Mouse (Mus musculus) kidney, embryonic 14.5 days (tissue): ENCODE results near the gene Cgnl1. TPM values are rescaled to one million over a fixed set of nuclear protein-coding genes. Genes with fewer than 3 reads are reported as not detected.

Experiments
- ATAC-seq: fragments of 200-750 bp; cut with Nextera tagmentation; 2 replicates; pipeline ENCODE4 v1.8.0; 2017; ENCODE audit warnings: moderate number of reproducible peaks, mild to moderate bottlenecking, moderate TSS enrichment, moderate library complexity; ENCODE audit not compliant: low FRiP score, low TSS enrichment
- H3K27ac ChIP-seq: fragments of 300-500 bp; sonication (generic); 2 replicates; pipeline ENCODE4 v1.5.1; 2014; ENCODE audit warnings: low read depth, mild to moderate bottlenecking, low read length, moderate library complexity, mixed read lengths
- H3K27me3 ChIP-seq: fragments of 300-500 bp; sonication (generic); 2 replicates; pipeline ENCODE4 v1.6.1; 2014; ENCODE audit warnings: mild to moderate bottlenecking, low read length; ENCODE audit not compliant: control insufficient read depth, insufficient read depth
- H3K36me3 ChIP-seq: fragments of 300-500 bp; sonication (generic); 2 replicates; pipeline ENCODE4 v1.6.1; 2014; ENCODE audit warnings: low read length, mixed read lengths; ENCODE audit not compliant: control insufficient read depth, insufficient read depth
- H3K4me1 ChIP-seq: fragments of 300-500 bp; sonication (generic); 2 replicates; pipeline ENCODE4 v1.6.1; 2014; ENCODE audit warnings: low read length, mixed read lengths; ENCODE audit not compliant: control insufficient read depth, insufficient read depth
- H3K4me2 ChIP-seq: fragments of 300-500 bp; sonication (generic); replicated peaks from 2 replicates; pipeline ENCODE4 v1.6.1; 2014; ENCODE audit warnings: low read depth, mild to moderate bottlenecking, low read length
- H3K4me3 ChIP-seq: fragments of 300-500 bp; sonication (generic); 2 replicates; pipeline ENCODE4 v1.5.1; 2014; ENCODE audit warnings: mild to moderate bottlenecking, low read length
- H3K9ac ChIP-seq: fragments of 300-500 bp; sonication (generic); 2 replicates; pipeline ENCODE4 v1.6.1; 2014; ENCODE audit warnings: low read depth, mild to moderate bottlenecking, low read length, moderate library complexity
- H3K9me3 ChIP-seq: fragments of 300-500 bp; sonication (generic); 2 replicates; pipeline ENCODE4 v1.6.1; 2016; ENCODE audit warnings: low read length; ENCODE audit not compliant: control insufficient read depth
- WGBS: fragments of 180-500 bp; shearing (Covaris S2); extraction: QIAGEN DNeasy Blood & Tissue Kit; methylation state at CpG from one replicate; pipeline ENCODE4 v1.1.7; 2014; 5-methylcytosine and 5-hydroxymethylcytosine counted together
- polyA plus RNA-seq: library from polyadenylated mRNA; unstranded; fragments of >200 nt; fragmentation: Nextera tagmentation; extraction: Ambion mirVana; gene quantifications from 2 replicates; pipeline ENCODE4 v1.2.1, GENCODE M21; 2014

Cgnl1 gene
- polyA plus RNA-seq, 1 experiment from 2014 or later: 24.2 TPM

GRCm38 (mm10) chr9:71664855-71665254, 106.5 kb downstream of the Cgnl1 start:
- H3K27me3 ChIP-seq: no peaks in the 10 kb centered on the region
- 94% methylated on average over 3 of the region's 3 CpGs for WGBS
- no peaks in the 10 kb centered on the region for H3K36me3 ChIP-seq
- ATAC-seq: no peak
- no peak overlapping the region for H3K9ac ChIP-seq
- peaks cover 38% of the 10 kb centered on the region for H3K4me1 ChIP-seq
- peak overlapping the region; percentile 57; the same call in 1 of the 2 replicates for H3K27ac ChIP-seq
- no peak overlapping the region for H3K4me3 ChIP-seq
- no peak overlapping the region for H3K4me2 ChIP-seq
- H3K9me3 ChIP-seq: no peaks in the 10 kb centered on the region

- Histone ChIP-seq H3K27ac (peak overlapping the region; percentile 86), H3K36me3 (no peaks in the 10 kb centered on the region), H3K27me3 (no peaks in the 10 kb centered on the region), H3K4me1 (peaks cover 43% of the 10 kb centered on the region), H3K4me3 (no peak overlapping the region), H3K4me2 (no peak overlapping the region), H3K9me3 (no peaks in the 10 kb centered on the region), H3K9ac (no peak overlapping the region)
- peak; percentile 85 for ATAC-seq
- WGBS: 25% methylated on average over 11 of the region's 11 CpGs
Measured at GRCm38 (mm10) chr9:71663421-71664217, 107.8 kb downstream of the Cgnl1 start.

- Histone ChIP-seq H3K4me3 (no peak overlapping the region), H3K4me1 (peaks cover 37% of the 10 kb centered on the region), H3K4me2 (no peak overlapping the region), H3K36me3 (no peaks in the 10 kb centered on the region; the same call in 1 of the 2 replicates), H3K27ac (peak overlapping the region; percentile 80), H3K9ac (no peak overlapping the region), H3K9me3 (peaks cover 3% of the 10 kb centered on the region; the same call in 1 of the 2 replicates), H3K27me3 (no peaks in the 10 kb centered on the region)
- WGBS: 8% methylated on average over 9 of the region's 9 CpGs
- peak; percentile 49; the same call in 1 of the 2 replicates for ATAC-seq
Measured at GRCm38 (mm10) chr9:71660540-71660939, 110.9 kb downstream of the Cgnl1 start.

- Histone ChIP-seq H3K4me3 (no peak overlapping the region), H3K4me1 (peaks cover 41% of the 10 kb centered on the region), H3K36me3 (no peaks in the 10 kb centered on the region; the same call in 1 of the 2 replicates), H3K27ac (peak overlapping the region; percentile 80; the same call in 1 of the 2 replicates), H3K4me2 (no peak overlapping the region), H3K27me3 (no peaks in the 10 kb centered on the region), H3K9me3 (peaks cover 3% of the 10 kb centered on the region; the same call in 1 of the 2 replicates), H3K9ac (no peak overlapping the region)
- 56% methylated on average over 5 of the region's 5 CpGs for WGBS
- no peak for ATAC-seq
Measured at GRCm38 (mm10) chr9:71659681-71660080, 111.7 kb downstream of the Cgnl1 start.

GRCm38 (mm10) chr9:71657199-71657598, 114.2 kb downstream of the Cgnl1 start:
- no peak overlapping the region for H3K4me3 ChIP-seq
- no peaks in the 10 kb centered on the region for H3K27me3 ChIP-seq
- H3K9me3 ChIP-seq: peaks cover 3% of the 10 kb centered on the region; the same call in 1 of the 2 replicates
- H3K36me3 ChIP-seq: peaks cover 2% of the 10 kb centered on the region; the same call in 1 of the 2 replicates
- no peak overlapping the region for H3K9ac ChIP-seq
- 96% methylated on average over 1 of the region's 1 CpGs for WGBS
- no peak for ATAC-seq
- no peak overlapping the region for H3K27ac ChIP-seq
- H3K4me2 ChIP-seq: no peak overlapping the region
- H3K4me1 ChIP-seq: peaks cover 26% of the 10 kb centered on the region

- Histone ChIP-seq H3K4me3 (no peak overlapping the region), H3K9ac (no peak overlapping the region), H3K4me1 (peaks cover 9% of the 10 kb centered on the region; the same call in 1 of the 2 replicates), H3K27me3 (no peaks in the 10 kb centered on the region), H3K9me3 (peaks cover 6% of the 10 kb centered on the region), H3K27ac (no peak overlapping the region), H3K4me2 (no peak overlapping the region), H3K36me3 (peaks cover 12% of the 10 kb centered on the region; the same call in 1 of the 2 replicates)
- ATAC-seq: no peak
- 74% methylated on average over 3 of the region's 3 CpGs for WGBS
Measured at GRCm38 (mm10) chr9:71654861-71655260, 116.5 kb downstream of the Cgnl1 start.

- 32% methylated on average over 6 of the region's 6 CpGs for WGBS
- no peak overlapping the region for H3K4me3 ChIP-seq
Measured at GRCm38 (mm10) chr9:71646115-71646514, 125.3 kb downstream of the Cgnl1 start.

GRCm38 (mm10) chr9:71643611-71644010, 127.8 kb downstream of the Cgnl1 start:
- WGBS: 95% methylated on average over 4 of the region's 4 CpGs
- H3K36me3 ChIP-seq: peaks cover 8% of the 10 kb centered on the region; the same call in 1 of the 2 replicates

More at GRCm38 (mm10) chr9:71646115-71646514, 125.3 kb downstream of the Cgnl1 start:
- ATAC-seq: no peak
- no peaks in the 10 kb centered on the region for H3K4me1 ChIP-seq
- no peak overlapping the region for H3K4me2 ChIP-seq
- no peaks in the 10 kb centered on the region for H3K27me3 ChIP-seq
- peaks cover 3% of the 10 kb centered on the region; the same call in 1 of the 2 replicates for H3K9me3 ChIP-seq
- H3K36me3 ChIP-seq: peaks cover 14% of the 10 kb centered on the region; the same call in 1 of the 2 replicates
- H3K9ac ChIP-seq: no peak overlapping the region
- no peak overlapping the region for H3K27ac ChIP-seq

GRCm38 (mm10) chr9:71642270-71642669, 129.1 kb downstream of the Cgnl1 start:
- Histone ChIP-seq H3K4me2 (no peak overlapping the region), H3K27me3 (no peaks in the 10 kb centered on the region), H3K4me3 (no peak overlapping the region), H3K27ac (no peak overlapping the region), H3K9ac (no peak overlapping the region), H3K36me3 (peaks cover 8% of the 10 kb centered on the region; the same call in 1 of the 2 replicates), H3K9me3 (peaks cover 3% of the 10 kb centered on the region; the same call in 1 of the 2 replicates), H3K4me1 (no peaks in the 10 kb centered on the region)
- ATAC-seq: no peak
- 92% methylated on average over 3 of the region's 3 CpGs for whole genome bisulfite sequencing

More at GRCm38 (mm10) chr9:71643611-71644010, 127.8 kb downstream of the Cgnl1 start:
- Histone ChIP-seq H3K27ac (no peak overlapping the region), H3K4me1 (no peaks in the 10 kb centered on the region), H3K9me3 (peaks cover 3% of the 10 kb centered on the region; the same call in 1 of the 2 replicates), H3K27me3 (no peaks in the 10 kb centered on the region), H3K9ac (no peak overlapping the region), H3K4me3 (no peak overlapping the region), H3K4me2 (no peak overlapping the region)
- ATAC-seq: no peak
